Mouse (Mus musculus): Measurements from ENCODE around the gene Evi2b. TPM values are rescaled to one million over a fixed set of nuclear protein-coding genes. Genes with fewer than 3 reads are reported as not detected.

Gene Evi2b
- polyA plus RNA-seq (2016; fragmentation: Nextera tagmentation; extraction: Ambion mirVana): 0.36 TPM in 1 of 2 replicates, not detected in the other

- ATAC-seq (ENCODE audit: insufficient number of reproducible peaks, low FRiP score): no peak
- Histone ChIP-seq H3K27me3 (replicated peaks) (no peaks in the 10 kb centered on the region), H3K36me3 (0 out of 2 replicates have a peak, but pooled peaks cover 3% of the 10 kb centered on the region), H3K9ac (no peak within 1 kb of the TSS), H3K4me3 (no peak within 1 kb of the TSS), H3K9me3 (replicated peaks) (no peaks in the 10 kb centered on the region), H3K4me1 (replicated peaks) (peaks cover 9% of the 10 kb centered on the region; the same call in 1 of the 2 replicates), H3K4me2 (no peak within 1 kb of the TSS), H3K27ac (ENCODE audit: poor library complexity, severe bottlenecking) (no peak within 1 kb of the TSS)
- WGBS: 61% methylated on average over 10 of the region's 10 CpGs
Measured at GRCm38 (mm10) chr11:79523560-79524309, at the start of gene Evi2b. TSS of gene Evi2b (minus strand) at chr11:79523762.

GRCm38 (mm10) chr11:79570319-79570718 is 46.8 kb upstream of the Evi2b start:
- H3K27ac ChIP-seq (ENCODE audit: poor library complexity, severe bottlenecking): no peak overlapping the region
- H3K27me3 ChIP-seq (replicated peaks): no peaks in the 10 kb centered on the region
- H3K4me1 ChIP-seq (replicated peaks): peaks cover 19% of the 10 kb centered on the region
- ATAC-seq (ENCODE audit: insufficient number of reproducible peaks, low FRiP score): no peak
- H3K9me3 ChIP-seq (replicated peaks): no peaks in the 10 kb centered on the region
- H3K4me3 ChIP-seq: no peak overlapping the region
- 85% methylated on average over 2 of the region's 2 CpGs for WGBS
- no peak overlapping the region for H3K4me2 ChIP-seq
- H3K9ac ChIP-seq: no peak overlapping the region
- peaks cover 66% of the 10 kb centered on the region for H3K36me3 ChIP-seq

GRCm38 (mm10) chr11:79568197-79568911 is 44.8 kb upstream of the Evi2b start:
- no peak for ATAC-seq (ENCODE audit: insufficient number of reproducible peaks, low FRiP score)
- peaks cover 72% of the 10 kb centered on the region for H3K36me3 ChIP-seq
- no peaks in the 10 kb centered on the region for H3K27me3 ChIP-seq (replicated peaks)
- H3K4me2 ChIP-seq: no peak overlapping the region
- no peak overlapping the region for H3K27ac ChIP-seq (ENCODE audit: poor library complexity, severe bottlenecking)
- H3K4me3 ChIP-seq: no peak overlapping the region
- no peaks in the 10 kb centered on the region for H3K9me3 ChIP-seq (replicated peaks)
- WGBS: 82% methylated on average over 11 of the region's 11 CpGs
- H3K4me1 ChIP-seq (replicated peaks): peaks cover under 1% of the 10 kb centered on the region; the same call in 1 of the 2 replicates
- no peak overlapping the region for H3K9ac ChIP-seq

- Histone ChIP-seq H3K4me3 (no peak overlapping the region), H3K9ac (no peak overlapping the region), H3K9me3 (replicated peaks) (no peaks in the 10 kb centered on the region), H3K4me1 (replicated peaks) (no peaks in the 10 kb centered on the region), H3K4me2 (no peak overlapping the region), H3K36me3 (peaks cover 74% of the 10 kb centered on the region), H3K27me3 (replicated peaks) (no peaks in the 10 kb centered on the region), H3K27ac (ENCODE audit: poor library complexity, severe bottlenecking) (no peak overlapping the region)
- no peak for ATAC-seq (ENCODE audit: insufficient number of reproducible peaks, low FRiP score)
- 54% methylated on average over 1 of the region's 1 CpGs for WGBS
Measured at GRCm38 (mm10) chr11:79566947-79567346, 43.4 kb upstream of the Evi2b start.

GRCm38 (mm10) chr11:79563493-79563892 is 39.9 kb upstream of the Evi2b start:
- H3K9ac ChIP-seq: no peak overlapping the region
- no peak overlapping the region for H3K4me3 ChIP-seq
- no peaks in the 10 kb centered on the region for H3K9me3 ChIP-seq (replicated peaks)
- no peak overlapping the region for H3K4me2 ChIP-seq
- H3K36me3 ChIP-seq: peaks cover 73% of the 10 kb centered on the region
- ATAC-seq (ENCODE audit: insufficient number of reproducible peaks, low FRiP score): no peak
- no peak overlapping the region for H3K27ac ChIP-seq (ENCODE audit: poor library complexity, severe bottlenecking)
- WGBS: 92% methylated on average over 7 of the region's 7 CpGs
- H3K27me3 ChIP-seq (replicated peaks): no peaks in the 10 kb centered on the region
- no peaks in the 10 kb centered on the region for H3K4me1 ChIP-seq (replicated peaks)

- no peaks in the 10 kb centered on the region for H3K27me3 ChIP-seq (replicated peaks)
- H3K9me3 ChIP-seq (replicated peaks): no peaks in the 10 kb centered on the region
- H3K4me3 ChIP-seq: no peak overlapping the region
- H3K36me3 ChIP-seq: peaks cover 67% of the 10 kb centered on the region
- H3K27ac ChIP-seq (ENCODE audit: poor library complexity, severe bottlenecking): no peak overlapping the region
- H3K4me2 ChIP-seq: no peak overlapping the region
- 89% methylated on average over 4 of the region's 4 CpGs for WGBS
- H3K9ac ChIP-seq: no peak overlapping the region
- no peak for ATAC-seq (ENCODE audit: insufficient number of reproducible peaks, low FRiP score)
- no peaks in the 10 kb centered on the region for H3K4me1 ChIP-seq (replicated peaks)
Measured at GRCm38 (mm10) chr11:79560536-79560935, 37.0 kb upstream of the Evi2b start.

GRCm38 (mm10) chr11:79552622-79553021 is 29.1 kb upstream of the Evi2b start:
- Histone ChIP-seq H3K9ac (no peak overlapping the region), H3K27me3 (replicated peaks) (no peaks in the 10 kb centered on the region), H3K4me2 (no peak overlapping the region), H3K4me1 (replicated peaks) (no peaks in the 10 kb centered on the region), H3K27ac (ENCODE audit: poor library complexity, severe bottlenecking) (no peak overlapping the region), H3K4me3 (no peak overlapping the region), H3K36me3 (peaks cover 63% of the 10 kb centered on the region), H3K9me3 (replicated peaks) (no peaks in the 10 kb centered on the region)
- no peak for ATAC-seq (ENCODE audit: insufficient number of reproducible peaks, low FRiP score)
- 43% methylated on average over 1 of the region's 1 CpGs for WGBS

- H3K9ac ChIP-seq: no peak overlapping the region
- no peaks in the 10 kb centered on the region for H3K9me3 ChIP-seq (replicated peaks)
- no peak overlapping the region for H3K27ac ChIP-seq (ENCODE audit: poor library complexity, severe bottlenecking)
- H3K4me3 ChIP-seq: no peak overlapping the region
- no peaks in the 10 kb centered on the region for H3K27me3 ChIP-seq (replicated peaks)
- WGBS: 90% methylated on average over 3 of the region's 3 CpGs
- H3K36me3 ChIP-seq: peaks cover 35% of the 10 kb centered on the region
- no peak overlapping the region for H3K4me2 ChIP-seq
- H3K4me1 ChIP-seq (replicated peaks): peaks cover 15% of the 10 kb centered on the region
- no peak for ATAC-seq (ENCODE audit: insufficient number of reproducible peaks, low FRiP score)
Measured at GRCm38 (mm10) chr11:79536293-79536692, 12.7 kb upstream of the Evi2b start.

GRCm38 (mm10) chr11:79535554-79535953 is 12.0 kb upstream of the Evi2b start:
- Histone ChIP-seq H3K4me1 (replicated peaks) (peaks cover 15% of the 10 kb centered on the region), H3K27ac (ENCODE audit: poor library complexity, severe bottlenecking) (no peak overlapping the region), H3K27me3 (replicated peaks) (no peaks in the 10 kb centered on the region), H3K36me3 (peaks cover 30% of the 10 kb centered on the region), H3K9me3 (replicated peaks) (no peaks in the 10 kb centered on the region), H3K4me3 (no peak overlapping the region), H3K9ac (no peak overlapping the region), H3K4me2 (no peak overlapping the region)
- no peak for ATAC-seq (ENCODE audit: insufficient number of reproducible peaks, low FRiP score)
- WGBS: 76% methylated on average over 4 of the region's 4 CpGs

- no peak overlapping the region for H3K4me3 ChIP-seq
- no peak for ATAC-seq (ENCODE audit: insufficient number of reproducible peaks, low FRiP score)
- H3K36me3 ChIP-seq: peaks cover 22% of the 10 kb centered on the region
- 78% methylated on average over 8 of the region's 8 CpGs for WGBS
- H3K4me1 ChIP-seq (replicated peaks): peaks cover 15% of the 10 kb centered on the region
- H3K27ac ChIP-seq (ENCODE audit: poor library complexity, severe bottlenecking): no peak overlapping the region; the same call in 1 of the 2 replicates
- H3K9ac ChIP-seq: no peak overlapping the region
- H3K9me3 ChIP-seq (replicated peaks): no peaks in the 10 kb centered on the region
- no peaks in the 10 kb centered on the region for H3K27me3 ChIP-seq (replicated peaks)
- no peak overlapping the region for H3K4me2 ChIP-seq
Measured at GRCm38 (mm10) chr11:79533950-79534690, 10.6 kb upstream of the Evi2b start.

GRCm38 (mm10) chr11:79533311-79533710 is 9.7 kb upstream of the Evi2b start:
- ATAC-seq (ENCODE audit: insufficient number of reproducible peaks, low FRiP score): no peak
- no peak overlapping the region for H3K9ac ChIP-seq
- no peaks in the 10 kb centered on the region for H3K9me3 ChIP-seq (replicated peaks)
- peaks cover 15% of the 10 kb centered on the region for H3K4me1 ChIP-seq (replicated peaks)
- no peaks in the 10 kb centered on the region for H3K27me3 ChIP-seq (replicated peaks)
- no peak overlapping the region for H3K4me2 ChIP-seq
- peaks cover 22% of the 10 kb centered on the region for H3K36me3 ChIP-seq
- peak overlapping the region; percentile 34; the same call in 1 of the 2 replicates for H3K27ac ChIP-seq (ENCODE audit: poor library complexity, severe bottlenecking)
- WGBS: 33% methylated on average over 6 of the region's 6 CpGs
- H3K4me3 ChIP-seq: no peak overlapping the region
